Mouse (Mus musculus): ENCODE measurements at regions not wholly inside any gene's neighbourhood (a gene's known extent, or its start where the extent isn't known, plus 50 kb on each side); places are given as distances from the start of the nearest gene placed in this dataset.

DNA sequence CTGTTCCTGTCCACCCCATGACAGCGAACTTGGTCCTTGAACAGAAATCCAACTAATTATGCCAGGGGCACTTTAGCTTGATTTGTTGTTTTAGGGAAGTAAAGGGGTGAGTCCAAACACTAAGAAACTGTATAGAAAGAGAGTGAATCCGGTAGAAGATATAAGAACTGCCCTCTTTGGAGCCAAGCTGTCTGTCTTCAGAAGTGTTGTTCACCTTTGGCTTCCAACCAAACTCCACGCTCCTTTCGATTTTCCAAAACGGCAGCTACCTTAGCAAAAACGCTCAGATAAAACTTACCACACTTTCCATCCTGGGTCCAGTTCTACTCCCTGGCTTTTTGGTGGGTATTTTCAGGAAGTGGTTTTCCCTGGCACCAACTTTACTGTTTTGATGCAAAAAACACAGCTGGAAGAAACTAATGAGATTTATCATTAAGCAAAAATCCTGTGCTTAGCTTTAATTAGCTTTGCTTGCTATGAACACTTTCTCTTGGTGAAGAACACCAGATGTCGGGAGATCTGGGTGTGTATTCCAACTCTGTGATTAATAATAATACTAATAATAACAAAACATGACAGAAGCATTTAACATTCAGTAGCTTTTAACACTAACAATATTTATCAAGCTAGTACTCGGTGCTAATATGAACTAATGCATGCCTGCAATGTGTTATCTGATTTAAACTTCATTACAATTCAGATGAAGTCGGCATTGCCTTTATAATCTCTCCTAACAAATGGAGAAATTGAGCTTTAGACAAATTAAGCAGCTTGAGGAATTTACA is 365.3 kb downstream of the Ets1 start:
- no peaks in the 10 kb centered on the region for H3K27me3 ChIP-seq
- WGBS = 43% methylated on average over 9 of the region's 9 CpGs
- H3K27ac ChIP-seq = 0 out of 2 replicates have a peak overlapping the region, but pooled peaks have one; percentile 2
- H3K4me2 ChIP-seq (replicated peaks) = no peak overlapping the region
- peaks cover 3% of the 10 kb centered on the region; the same call in 1 of the 2 replicates for H3K9me3 ChIP-seq
- H3K4me3 ChIP-seq = no peak overlapping the region
- no peak for ATAC-seq (ENCODE audit: insufficient number of reproducible peaks, insufficient read depth, low FRiP score, low TSS enrichment)
- H3K9ac ChIP-seq = no peak overlapping the region
- peaks cover 15% of the 10 kb centered on the region for H3K4me1 ChIP-seq
- no peaks in the 10 kb centered on the region for H3K36me3 ChIP-seq

DNA sequence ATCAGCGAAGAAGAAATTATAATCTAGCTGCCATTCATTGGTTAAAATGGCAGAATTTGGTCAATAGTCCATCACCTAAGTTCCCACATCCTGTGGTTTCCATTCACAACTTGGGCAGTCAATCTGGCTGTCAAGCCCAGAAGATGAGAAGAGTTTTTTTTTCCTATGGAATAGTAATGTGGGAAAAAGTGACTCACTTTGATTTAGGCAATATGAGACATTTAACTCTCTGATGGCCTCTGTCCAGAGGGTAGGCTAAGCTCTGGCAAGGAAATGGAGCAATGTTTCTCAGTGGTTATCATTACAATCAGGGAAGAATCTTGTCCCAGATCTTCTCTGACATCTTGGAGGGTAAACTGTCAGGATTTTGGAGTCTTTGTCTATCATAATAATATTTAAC is 367.9 kb downstream of the Ets1 start:
- Histone ChIP-seq H3K9ac (no peak overlapping the region), H3K27me3 (no peaks in the 10 kb centered on the region), H3K36me3 (no peaks in the 10 kb centered on the region), H3K4me2 (replicated peaks) (no peak overlapping the region), H3K9me3 (no peaks in the 10 kb centered on the region; the same call in 1 of the 2 replicates), H3K27ac (no peak overlapping the region), H3K4me1 (peaks cover 15% of the 10 kb centered on the region), H3K4me3 (no peak overlapping the region)
- no peak for ATAC-seq (ENCODE audit: insufficient number of reproducible peaks, insufficient read depth, low FRiP score, low TSS enrichment)
- WGBS = 91% methylated on average over 1 of the region's 1 CpGs

DNA sequence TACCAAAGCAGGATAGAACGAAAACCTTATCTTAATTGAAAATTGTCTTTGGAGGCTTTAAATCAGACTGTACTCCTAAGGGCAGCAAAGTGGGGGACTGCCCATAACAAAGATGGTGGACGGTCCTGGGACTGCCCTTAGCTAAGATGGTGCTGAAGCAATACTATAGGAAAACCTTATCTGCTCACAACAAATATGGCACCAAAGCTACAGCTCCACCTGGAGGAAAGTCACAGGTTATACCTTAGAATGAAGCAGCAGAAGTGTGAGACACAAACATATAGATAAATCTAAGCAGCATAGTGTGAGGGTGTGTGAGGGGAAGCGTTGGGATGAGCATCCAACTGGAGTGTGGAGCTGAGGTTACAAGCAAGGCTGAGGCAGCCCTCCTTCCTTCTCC is 368.5 kb downstream of the Ets1 start:
- Histone ChIP-seq H3K4me3 (no peak overlapping the region), H3K4me2 (replicated peaks) (no peak overlapping the region), H3K27ac (no peak overlapping the region), H3K36me3 (no peaks in the 10 kb centered on the region), H3K9ac (no peak overlapping the region), H3K4me1 (peaks cover 15% of the 10 kb centered on the region), H3K9me3 (no peaks in the 10 kb centered on the region), H3K27me3 (no peaks in the 10 kb centered on the region)
- ATAC-seq (ENCODE audit: insufficient number of reproducible peaks, insufficient read depth, low FRiP score, low TSS enrichment) = no peak
- WGBS = 89% methylated on average over 3 of the region's 3 CpGs

DNA sequence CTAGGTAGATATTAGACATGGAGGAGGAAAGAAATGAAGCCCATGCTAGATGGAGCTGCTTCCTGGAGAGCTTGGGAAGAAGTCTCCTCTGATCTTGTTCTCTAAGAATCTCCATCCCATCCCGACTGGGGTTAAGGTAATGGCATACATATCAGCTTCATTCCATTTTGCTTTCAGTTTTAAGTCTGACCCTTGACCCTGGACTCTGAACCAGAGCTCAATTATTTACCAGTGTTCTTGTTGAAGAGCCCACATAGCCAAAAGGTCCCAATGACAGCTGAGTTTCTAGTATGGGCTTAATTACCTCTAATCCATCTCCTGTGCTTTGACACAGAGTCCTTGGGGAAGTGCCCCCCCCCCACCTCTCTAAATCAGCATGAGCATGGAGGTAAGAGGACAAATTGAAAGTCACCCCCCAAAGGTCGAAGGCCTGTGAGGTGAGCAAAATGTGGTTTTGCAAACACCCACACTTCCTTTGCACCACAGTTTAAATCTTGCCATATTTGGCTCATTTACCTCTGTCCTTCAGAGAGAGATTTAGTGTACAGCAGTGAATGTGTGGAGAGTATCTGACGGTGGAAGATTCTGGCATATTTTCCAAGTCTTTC is 371.5 kb downstream of the Ets1 start:
- Histone ChIP-seq H3K4me2 (replicated peaks) (no peak overlapping the region), H3K4me1 (no peaks in the 10 kb centered on the region), H3K27me3 (no peaks in the 10 kb centered on the region), H3K27ac (no peak overlapping the region), H3K36me3 (no peaks in the 10 kb centered on the region), H3K9ac (no peak overlapping the region), H3K4me3 (no peak overlapping the region), H3K9me3 (no peaks in the 10 kb centered on the region)
- no peak for ATAC-seq (ENCODE audit: insufficient number of reproducible peaks, insufficient read depth, low FRiP score, low TSS enrichment)
- WGBS = 53% methylated on average over 3 of the region's 3 CpGs

DNA sequence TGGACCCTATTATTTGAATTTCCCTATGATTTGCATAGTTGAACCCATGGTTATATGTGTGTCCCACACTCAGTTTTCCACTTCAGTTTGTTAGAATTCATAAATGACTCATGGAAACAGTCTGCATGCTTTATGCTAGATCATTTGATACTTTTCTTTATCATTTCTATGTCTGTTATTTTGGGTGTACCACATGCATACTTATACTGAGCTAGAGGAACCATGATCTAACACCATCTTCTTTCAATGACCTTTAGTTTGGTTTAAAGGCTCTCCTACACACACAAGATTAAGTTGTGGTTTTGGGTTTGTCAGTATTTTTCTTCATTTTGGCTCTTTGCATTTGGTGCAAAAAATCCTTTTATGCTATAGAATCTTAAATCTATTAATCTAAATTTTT is 375.2 kb downstream of the Ets1 start:
- no peaks in the 10 kb centered on the region for H3K4me1 ChIP-seq
- no peak for ATAC-seq (ENCODE audit: insufficient number of reproducible peaks, insufficient read depth, low FRiP score, low TSS enrichment)
- no peaks in the 10 kb centered on the region for H3K27me3 ChIP-seq
- no peak overlapping the region for H3K27ac ChIP-seq
- H3K4me3 ChIP-seq = no peak overlapping the region
- H3K9me3 ChIP-seq = no peaks in the 10 kb centered on the region
- no peaks in the 10 kb centered on the region for H3K36me3 ChIP-seq
- no peak overlapping the region for H3K9ac ChIP-seq
- H3K4me2 ChIP-seq (replicated peaks) = no peak overlapping the region

DNA sequence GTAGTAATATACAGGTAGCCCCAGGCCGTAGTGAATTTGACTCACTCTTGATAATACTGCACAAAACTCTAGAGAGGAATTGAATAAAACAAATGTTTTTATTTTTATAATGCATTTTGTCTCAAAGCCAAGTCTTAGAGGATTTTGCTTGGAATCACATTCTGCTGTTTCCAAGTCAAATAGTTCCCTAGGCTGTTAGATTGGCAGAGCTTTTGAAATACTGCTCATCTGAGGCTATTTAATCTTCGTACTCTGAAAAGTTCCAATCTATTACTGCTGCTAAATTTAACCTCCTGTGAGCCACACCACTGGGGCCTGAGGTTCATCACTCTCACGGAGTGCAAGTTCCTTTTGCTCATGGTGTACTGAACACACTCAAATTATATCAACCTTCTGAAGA is 399.4 kb downstream of the Ets1 start:
- Histone ChIP-seq H3K9me3 (no peaks in the 10 kb centered on the region), H3K27ac (no peak overlapping the region), H3K36me3 (no peaks in the 10 kb centered on the region), H3K4me3 (no peak overlapping the region), H3K4me1 (no peaks in the 10 kb centered on the region), H3K4me2 (replicated peaks) (no peak overlapping the region), H3K27me3 (no peaks in the 10 kb centered on the region), H3K9ac (no peak overlapping the region)
- no peak for ATAC-seq (ENCODE audit: insufficient number of reproducible peaks, insufficient read depth, low FRiP score, low TSS enrichment)
- 73% methylated on average over 3 of the region's 3 CpGs for WGBS

DNA sequence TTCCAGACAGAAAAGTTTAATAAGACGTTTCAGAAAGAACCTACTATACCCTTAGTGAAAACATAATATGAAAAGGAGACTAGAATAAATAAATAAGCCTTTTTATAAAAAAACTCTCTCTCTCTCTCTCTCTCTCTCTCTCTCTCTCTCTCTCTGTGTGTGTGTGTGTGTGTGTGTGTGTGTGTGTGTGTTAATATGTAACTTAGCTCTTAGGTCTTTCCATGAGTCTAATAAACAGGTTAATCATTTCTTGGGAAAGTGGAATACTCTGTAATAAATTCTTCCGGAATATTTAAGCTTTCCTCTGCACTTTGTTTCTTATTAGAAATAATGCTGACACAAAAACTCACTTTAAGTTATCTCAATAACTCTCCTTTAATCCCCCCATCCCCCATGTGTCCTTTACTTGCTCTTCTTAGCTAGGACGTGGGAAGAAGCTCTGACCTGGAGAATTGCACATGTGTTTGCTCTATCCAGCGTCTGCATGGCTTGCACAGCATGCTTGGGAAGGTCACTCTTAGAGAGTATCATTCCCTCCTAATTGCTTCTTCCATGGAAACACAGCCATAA is 403.3 kb downstream of the Ets1 start:
- Histone ChIP-seq H3K36me3 (no peaks in the 10 kb centered on the region), H3K27me3 (no peaks in the 10 kb centered on the region), H3K27ac (no peak overlapping the region), H3K9me3 (no peaks in the 10 kb centered on the region), H3K9ac (no peak overlapping the region), H3K4me1 (no peaks in the 10 kb centered on the region), H3K4me3 (no peak overlapping the region), H3K4me2 (replicated peaks) (no peak overlapping the region)
- no peak for ATAC-seq (ENCODE audit: insufficient number of reproducible peaks, insufficient read depth, low FRiP score, low TSS enrichment)
- 64% methylated on average over 4 of the region's 4 CpGs for WGBS

DNA sequence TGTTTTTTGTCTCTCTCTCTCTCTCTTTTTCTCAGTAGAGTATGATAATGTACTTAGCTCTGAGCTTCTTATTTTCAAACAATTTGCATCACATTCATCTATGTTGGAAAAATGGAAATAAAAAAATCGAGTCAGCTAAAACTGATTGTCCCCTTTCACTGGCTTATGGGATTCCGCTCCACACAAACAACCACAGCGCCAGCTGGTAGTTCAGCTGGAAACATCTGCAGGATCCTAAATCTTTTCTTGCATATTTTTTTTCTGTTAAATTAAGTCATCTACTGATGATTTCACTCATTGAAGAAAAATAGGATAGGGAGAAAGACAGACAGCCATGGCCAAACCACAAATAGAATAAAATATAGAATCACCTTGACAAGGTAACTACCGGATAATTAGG is 414.8 kb downstream of the Ets1 start:
- 90% methylated on average over 4 of the region's 4 CpGs for WGBS
- ATAC-seq (ENCODE audit: insufficient number of reproducible peaks, insufficient read depth, low FRiP score, low TSS enrichment) = no peak

DNA sequence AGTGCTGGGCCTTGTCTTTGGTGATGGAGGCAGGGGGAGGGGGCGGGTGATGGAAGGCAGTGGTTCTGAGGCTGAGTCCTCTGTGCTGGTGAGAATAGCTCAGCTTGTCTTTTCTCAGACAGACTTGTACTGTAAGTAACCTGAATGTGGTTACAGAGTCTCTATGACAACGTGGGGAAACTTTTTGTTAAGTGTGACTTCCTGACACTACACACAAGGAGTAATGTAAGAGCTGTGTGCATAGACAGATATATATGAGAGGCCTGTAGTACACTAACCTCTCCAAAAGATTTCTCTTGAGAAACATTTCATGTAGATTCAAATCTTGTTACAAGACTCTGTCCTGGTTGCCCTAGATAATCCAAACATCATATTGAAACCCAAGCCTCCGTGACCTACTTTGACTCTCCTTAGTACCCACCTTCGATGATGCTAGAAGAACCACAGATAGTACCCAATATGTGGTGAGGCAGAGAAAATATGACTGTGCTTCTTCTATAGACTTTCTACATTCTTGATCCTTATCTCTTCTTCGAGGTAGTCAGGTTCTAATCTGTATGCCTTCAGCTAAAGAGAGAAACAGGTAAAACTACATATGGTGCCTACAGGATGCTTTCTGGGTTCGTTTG is 424.7 kb downstream of the Ets1 start:
- ATAC-seq (ENCODE audit: insufficient number of reproducible peaks, insufficient read depth, low FRiP score, low TSS enrichment) = no peak
- Histone ChIP-seq H3K9ac (no peak overlapping the region), H3K27ac (no peak overlapping the region), H3K4me2 (replicated peaks) (no peak overlapping the region), H3K27me3 (no peaks in the 10 kb centered on the region), H3K4me1 (peaks cover 12% of the 10 kb centered on the region; the same call in 1 of the 2 replicates), H3K36me3 (no peaks in the 10 kb centered on the region), H3K4me3 (no peak overlapping the region), H3K9me3 (no peaks in the 10 kb centered on the region)
- WGBS = 83% methylated on average over 6 of the region's 6 CpGs

More for the DNA sequence above, 414.8 kb downstream of the Ets1 start:
- Histone ChIP-seq H3K4me2 (replicated peaks) (no peak overlapping the region), H3K27ac (no peak overlapping the region), H3K9me3 (no peaks in the 10 kb centered on the region), H3K4me1 (no peaks in the 10 kb centered on the region), H3K4me3 (no peak overlapping the region), H3K9ac (no peak overlapping the region), H3K36me3 (no peaks in the 10 kb centered on the region), H3K27me3 (no peaks in the 10 kb centered on the region)

DNA sequence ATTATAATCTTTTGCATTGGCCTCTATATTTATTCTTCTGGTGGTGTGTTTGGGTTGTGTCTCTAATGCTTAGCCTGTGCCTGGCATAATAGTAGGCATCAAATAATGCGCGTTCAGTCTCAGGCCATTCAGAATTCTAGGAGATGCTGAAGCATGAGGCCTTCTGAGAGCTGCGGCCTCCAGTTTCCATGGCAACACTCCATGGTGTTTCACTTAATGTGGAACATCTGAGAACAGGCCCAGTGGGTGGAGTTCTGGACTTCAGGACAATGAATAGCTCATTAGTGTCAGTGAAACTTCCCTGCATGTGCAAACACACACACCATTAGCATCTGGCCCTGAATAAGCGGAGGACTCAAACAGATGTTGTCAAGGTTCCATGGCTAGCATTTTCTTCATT is 426.5 kb downstream of the Ets1 start:
- H3K4me1 ChIP-seq = peaks cover 12% of the 10 kb centered on the region; the same call in 1 of the 2 replicates
- no peak overlapping the region for H3K9ac ChIP-seq
- no peaks in the 10 kb centered on the region for H3K36me3 ChIP-seq
- peak; percentile 72; the same call in 1 of the 2 replicates for ATAC-seq (ENCODE audit: insufficient number of reproducible peaks, insufficient read depth, low FRiP score, low TSS enrichment)
- WGBS = 17% methylated on average over 4 of the region's 4 CpGs
- no peak overlapping the region for H3K4me3 ChIP-seq
- H3K9me3 ChIP-seq = no peaks in the 10 kb centered on the region
- no peak overlapping the region for H3K4me2 ChIP-seq (replicated peaks)
- no peaks in the 10 kb centered on the region for H3K27me3 ChIP-seq
- no peak overlapping the region for H3K27ac ChIP-seq

DNA sequence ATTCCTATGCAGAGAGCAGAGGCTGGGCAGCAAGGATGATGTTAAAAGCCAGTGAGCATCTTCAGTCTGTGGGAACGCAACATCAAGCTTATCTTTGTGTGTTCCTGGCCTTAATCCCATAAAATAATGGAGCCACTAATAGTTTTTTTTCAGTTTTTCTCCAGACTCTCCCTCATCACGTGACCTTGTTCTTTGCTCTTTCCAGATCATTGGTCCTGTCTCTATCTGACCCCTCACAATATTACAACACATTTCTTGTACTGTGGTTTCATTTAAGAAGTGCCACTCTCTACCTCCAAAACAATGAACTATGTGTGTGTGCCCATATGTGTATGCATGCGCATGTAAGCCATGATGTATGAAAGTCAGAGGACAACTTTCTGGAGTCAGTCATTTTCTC is 429.3 kb downstream of the Ets1 start:
- H3K4me3 ChIP-seq = no peak overlapping the region
- no peak for ATAC-seq (ENCODE audit: insufficient number of reproducible peaks, insufficient read depth, low FRiP score, low TSS enrichment)
- H3K4me1 ChIP-seq = peaks cover 16% of the 10 kb centered on the region; the same call in 1 of the 2 replicates
- H3K36me3 ChIP-seq = no peaks in the 10 kb centered on the region
- no peak overlapping the region for H3K27ac ChIP-seq
- H3K4me2 ChIP-seq (replicated peaks) = no peak overlapping the region
- H3K27me3 ChIP-seq = no peaks in the 10 kb centered on the region
- H3K9ac ChIP-seq = no peak overlapping the region
- H3K9me3 ChIP-seq = no peaks in the 10 kb centered on the region
- 93% methylated on average over 3 of the region's 3 CpGs for WGBS

DNA sequence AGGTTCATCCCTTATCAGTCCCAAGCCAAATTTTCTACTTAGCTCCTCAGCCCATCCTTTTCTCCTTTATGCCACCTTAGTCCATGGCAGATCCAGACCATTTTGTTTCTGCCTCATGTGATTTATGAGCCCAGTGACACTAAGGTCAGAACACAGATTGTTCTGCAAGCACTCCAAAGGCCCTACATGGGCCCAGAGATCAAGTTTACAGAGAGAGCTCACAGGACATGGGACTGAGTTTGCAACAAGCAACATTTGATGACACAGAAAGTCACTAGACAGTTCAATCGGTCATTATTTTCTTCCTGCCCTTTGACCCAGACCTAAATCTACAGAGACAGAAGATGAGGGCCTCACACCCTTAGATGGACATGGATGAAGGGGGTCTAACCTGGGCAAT is 431.5 kb downstream of the Ets1 start:
- no peak overlapping the region for H3K4me2 ChIP-seq (replicated peaks)
- ATAC-seq (ENCODE audit: insufficient number of reproducible peaks, insufficient read depth, low FRiP score, low TSS enrichment) = no peak
- H3K36me3 ChIP-seq = no peaks in the 10 kb centered on the region
- H3K4me3 ChIP-seq = no peak overlapping the region
- WGBS = 81% methylated on average over 1 of the region's 1 CpGs
- H3K4me1 ChIP-seq = 0 out of 2 replicates have a peak, but pooled peaks cover 8% of the 10 kb centered on the region
- no peaks in the 10 kb centered on the region for H3K9me3 ChIP-seq
- no peaks in the 10 kb centered on the region for H3K27me3 ChIP-seq
- H3K27ac ChIP-seq = no peak overlapping the region
- no peak overlapping the region for H3K9ac ChIP-seq

Data from embryonic facial prominence, embryonic 12.5 days (tissue).